Mouse (Mus musculus): ENCODE results near the gene Ccdc73. TPM values are rescaled to one million over a fixed set of nuclear protein-coding genes. Genes with fewer than 3 reads are reported as not detected.
"Not testable (repeated sequence)": the region's sequence is repeated elsewhere in the genome, so short reads cannot be mapped to it uniquely, and the experiment has no call there.

Gene Ccdc73
- total RNA-seq, 2 experiments from 2014 or later = 3.7 to 5.3 TPM

DNA sequence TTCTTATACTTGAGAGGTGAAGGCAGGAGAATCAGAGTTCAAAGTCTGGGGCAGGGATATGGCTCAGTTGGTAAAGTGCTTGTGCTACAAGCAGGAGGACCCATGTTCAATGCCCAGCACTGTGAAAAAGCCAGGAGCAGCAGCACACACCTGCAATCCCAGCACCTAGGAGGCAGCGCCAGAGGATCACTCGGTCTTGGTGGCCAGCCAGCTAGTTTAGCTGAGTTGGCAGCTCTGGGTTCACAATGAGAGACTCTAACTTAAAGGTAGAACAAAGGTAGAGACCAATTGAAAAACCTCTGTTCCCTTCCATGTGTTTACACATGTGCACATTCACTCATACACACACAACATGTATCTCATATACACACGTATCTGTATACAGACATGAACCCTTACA lies 1.5 kb downstream of the Ccdc73 start:
- no peak for DNase-seq

DNA sequence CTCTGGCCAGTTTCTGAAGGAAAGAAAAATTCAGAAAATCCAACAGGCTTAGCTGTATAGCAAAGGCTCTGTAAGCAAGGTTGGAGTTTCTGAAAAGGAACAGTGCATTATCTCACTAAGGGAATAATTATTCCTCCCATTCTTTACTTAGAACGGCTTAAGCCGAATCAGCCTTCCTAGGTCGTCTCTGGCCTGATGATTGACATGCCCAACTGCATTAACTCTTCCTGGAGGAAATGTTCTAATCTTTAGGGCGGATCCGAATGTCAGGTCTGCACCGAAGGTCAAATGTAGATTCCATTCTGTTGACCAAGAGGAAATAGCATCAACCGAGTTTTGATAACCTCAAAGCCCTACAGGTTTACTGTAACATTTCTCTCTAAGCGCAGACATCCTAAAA lies 11.2 kb downstream of the Ccdc73 start:
- no peak for DNase-seq

DNA sequence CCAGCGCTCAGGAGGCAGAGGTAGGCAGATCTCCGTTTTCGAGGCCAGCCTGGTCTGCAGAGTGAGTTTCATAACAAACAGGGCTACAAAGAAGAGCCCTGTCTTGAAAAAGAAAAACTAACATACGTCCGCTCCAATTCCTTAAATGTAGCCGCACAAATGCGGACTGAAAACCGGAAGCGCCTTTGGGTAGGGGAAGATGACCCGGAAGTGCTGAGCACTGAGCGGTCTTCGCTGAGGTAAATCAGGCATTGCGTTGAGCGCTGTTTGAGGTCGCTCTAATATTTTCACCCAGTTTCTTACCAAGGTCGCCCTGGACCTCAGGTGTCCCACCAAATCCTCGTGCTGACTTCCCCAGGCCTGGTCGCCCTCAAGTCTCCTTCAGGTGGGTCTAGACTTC lies 18.5 kb downstream of the Ccdc73 start:
- DNase-seq = no peak

DNA sequence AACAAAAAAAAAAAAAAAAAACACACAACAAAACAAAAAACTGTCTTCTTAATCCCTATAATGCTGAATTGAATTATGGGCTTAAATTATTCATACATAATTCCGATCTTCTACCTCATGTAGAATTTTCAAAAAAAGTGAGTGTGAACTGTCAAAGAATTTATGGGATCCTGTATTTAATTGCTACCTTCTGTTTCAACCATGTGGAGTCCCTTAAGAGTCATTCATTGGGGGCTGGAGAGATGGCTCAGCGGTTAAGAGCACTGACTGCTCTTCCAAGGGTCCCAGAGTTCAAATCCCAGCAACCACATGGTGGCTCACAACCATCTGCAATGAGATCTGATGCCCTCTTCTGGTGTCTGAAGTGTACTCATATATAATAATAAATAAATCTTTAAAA lies 19.7 kb downstream of the Ccdc73 start:
- DNase-seq = not testable (repeated sequence)

DNA sequence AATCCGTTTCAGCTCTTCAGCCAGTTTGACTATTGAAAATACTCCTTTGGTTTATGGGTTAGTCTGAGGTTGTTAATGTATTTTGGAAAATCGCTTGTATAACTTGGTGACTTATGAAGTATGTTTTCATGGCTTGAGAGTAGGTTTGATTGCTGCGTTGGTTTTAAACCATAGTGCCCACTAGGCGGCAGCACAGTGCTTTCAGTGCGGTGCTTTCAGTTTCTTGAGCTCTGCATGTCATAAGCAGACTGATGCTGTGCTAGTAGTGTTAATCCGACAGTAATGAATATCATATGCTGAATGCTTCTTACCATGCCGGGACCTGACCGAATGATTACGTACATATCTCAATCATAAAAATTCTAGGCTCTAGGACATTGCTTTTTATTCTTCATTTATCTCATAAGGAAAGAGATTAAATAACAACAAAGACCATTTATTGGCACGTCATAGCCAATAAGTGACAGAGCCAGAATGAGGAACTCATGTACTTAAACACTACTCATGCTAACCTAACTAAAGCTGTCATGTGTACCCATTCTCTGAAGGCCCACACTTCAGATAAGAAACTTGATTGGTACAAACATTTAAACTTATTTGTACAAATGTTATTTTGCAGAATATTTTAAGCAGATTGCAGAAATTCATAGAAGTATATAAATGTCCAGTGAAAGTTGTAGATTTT lies 20.4 kb downstream of the Ccdc73 start:
- peak; percentile 82 to 86 for DNase-seq

DNA sequence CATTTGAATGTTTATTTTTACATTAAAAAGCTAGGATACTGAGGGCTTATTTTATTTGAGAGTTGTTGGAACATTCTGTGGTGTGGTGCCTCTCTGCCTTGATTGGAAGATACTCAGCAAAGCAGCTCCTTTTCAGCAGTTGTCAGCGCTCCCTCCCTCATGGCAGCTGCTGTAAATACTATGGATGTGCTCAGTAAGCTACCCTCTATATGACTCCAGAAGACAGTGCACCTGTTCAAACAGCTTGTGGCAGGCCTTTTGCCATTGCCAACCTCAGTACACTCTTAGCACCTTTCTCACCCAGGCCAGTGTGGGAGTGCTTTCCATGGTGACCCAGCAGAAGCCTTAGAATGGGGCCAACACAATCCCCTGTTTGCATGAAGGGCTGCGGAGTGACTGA lies 32.4 kb downstream of the Ccdc73 start:
- no peak for DNase-seq

DNA sequence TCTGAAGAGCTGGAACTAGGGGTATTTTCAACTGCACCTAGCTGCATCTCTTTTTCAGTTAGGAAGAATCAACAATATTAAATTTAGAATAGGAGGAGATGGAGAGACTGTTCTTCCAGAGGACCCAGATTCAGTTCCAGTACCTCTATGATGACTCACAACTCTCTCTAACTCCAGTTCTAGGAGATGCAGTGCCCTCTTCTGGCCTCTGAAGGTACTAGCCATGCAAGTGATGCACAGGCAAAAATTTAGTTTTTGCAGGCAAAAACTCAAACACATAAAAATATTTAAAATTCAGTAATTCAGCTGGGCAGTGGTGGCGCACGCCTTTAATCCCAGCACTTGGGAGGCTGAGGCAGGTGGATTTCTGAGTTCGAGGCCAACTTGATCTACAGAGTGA lies 48.1 kb downstream of the Ccdc73 start:
- DNase-seq = no peak

DNA sequence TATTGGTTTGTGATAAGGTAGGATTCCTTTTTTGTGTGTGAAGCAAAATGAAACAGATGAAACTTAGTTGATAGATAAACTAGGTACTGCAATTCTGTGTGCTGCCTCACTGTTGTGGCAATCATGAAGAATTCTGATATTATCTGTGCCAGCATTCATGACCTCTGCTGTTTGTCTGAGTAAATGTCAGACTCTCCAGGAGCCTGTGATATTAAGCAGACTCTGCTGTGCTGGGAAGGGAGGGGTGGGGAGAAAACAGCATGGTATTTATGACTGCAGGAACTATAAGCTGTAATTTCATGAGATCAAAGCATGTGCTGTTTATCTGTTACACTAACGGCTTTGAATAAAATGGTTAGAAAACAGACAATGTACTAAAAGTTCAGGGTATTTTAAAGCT lies 96.9 kb downstream of the Ccdc73 start:
- peak in 1 of 2 experiments; percentile 0 for DNase-seq

DNA sequence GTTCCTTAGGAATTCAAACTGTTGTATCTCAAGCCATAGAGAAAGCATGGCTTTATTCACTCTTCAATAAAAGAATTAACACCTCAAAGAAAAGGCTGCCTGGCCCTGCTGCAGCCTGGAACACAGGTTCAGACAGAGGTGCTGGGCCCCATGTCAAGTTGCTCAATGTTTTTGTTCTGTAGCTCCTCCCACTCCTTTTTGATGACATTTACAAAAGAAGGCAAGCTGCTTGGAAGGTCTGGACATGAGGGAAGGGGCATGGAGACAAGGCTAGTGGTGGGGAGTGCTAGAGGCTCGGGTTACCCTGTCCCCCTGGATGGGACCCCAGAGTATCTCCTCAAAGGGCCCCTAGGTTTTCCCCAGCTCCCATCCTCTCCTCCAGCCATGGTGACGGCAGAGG lies 114.1 kb downstream of the Ccdc73 start:
- no peak for DNase-seq

DNA sequence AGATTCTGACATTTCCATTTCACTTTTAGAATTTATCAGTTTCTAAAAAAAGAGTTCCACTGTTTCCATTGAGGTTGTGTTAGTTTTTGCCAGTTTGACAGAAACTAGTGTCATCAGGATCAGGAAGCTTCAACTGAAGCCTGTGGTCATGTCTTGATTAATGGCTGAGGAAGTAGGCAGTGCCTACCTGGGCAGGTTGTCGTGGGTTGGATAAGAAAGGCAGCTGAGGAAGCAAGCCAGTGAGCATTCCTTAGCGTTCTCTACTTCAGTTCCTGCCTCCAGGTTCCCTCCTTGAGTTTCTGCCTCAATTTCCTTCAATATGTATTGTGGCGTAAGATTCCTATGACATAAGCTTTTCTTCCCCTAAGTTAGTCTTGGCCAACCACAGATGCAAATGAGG lies 118.2 kb downstream of the Ccdc73 start:
- DNase-seq = no peak

DNA sequence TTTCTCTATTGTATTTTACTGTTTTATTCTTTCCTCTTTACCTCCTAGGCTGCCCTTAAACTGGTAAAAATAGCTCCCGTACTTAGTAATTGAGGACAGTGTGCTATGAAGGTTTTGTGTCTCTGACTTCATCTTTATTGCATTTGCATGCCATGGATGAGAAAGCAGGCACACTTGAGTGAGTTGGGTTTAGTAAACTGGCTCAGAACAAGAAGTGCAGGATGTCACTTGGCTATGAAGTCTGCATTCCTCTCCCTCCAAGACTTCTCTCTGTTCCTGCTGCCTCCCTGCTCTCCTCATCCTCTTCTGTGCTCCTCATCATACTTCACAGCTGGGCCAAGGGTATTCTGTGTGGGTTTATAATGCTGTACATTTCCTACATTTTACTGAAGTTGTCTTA lies 121.4 kb downstream of the Ccdc73 start:
- no peak for DNase-seq

DNA sequence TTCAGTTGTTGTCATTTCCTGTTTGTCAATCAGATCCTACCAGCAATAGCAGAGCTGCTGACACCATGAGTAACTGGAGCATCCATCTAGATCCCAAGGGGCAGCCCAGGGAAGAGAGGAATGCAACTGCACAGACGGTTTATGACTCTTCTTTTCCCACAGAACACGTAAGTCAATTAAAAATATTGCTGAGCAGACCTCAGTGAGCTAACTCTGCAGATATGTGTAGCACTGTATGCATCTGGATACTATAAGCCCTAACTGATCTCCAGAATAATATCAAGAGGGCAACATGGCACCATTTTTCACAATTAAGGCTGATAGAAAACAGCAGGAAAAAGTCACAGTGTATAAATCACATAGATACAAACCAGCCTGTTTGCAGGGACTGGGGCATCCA lies 126.8 kb downstream of the Ccdc73 start:
- DNase-seq = no peak

DNA sequence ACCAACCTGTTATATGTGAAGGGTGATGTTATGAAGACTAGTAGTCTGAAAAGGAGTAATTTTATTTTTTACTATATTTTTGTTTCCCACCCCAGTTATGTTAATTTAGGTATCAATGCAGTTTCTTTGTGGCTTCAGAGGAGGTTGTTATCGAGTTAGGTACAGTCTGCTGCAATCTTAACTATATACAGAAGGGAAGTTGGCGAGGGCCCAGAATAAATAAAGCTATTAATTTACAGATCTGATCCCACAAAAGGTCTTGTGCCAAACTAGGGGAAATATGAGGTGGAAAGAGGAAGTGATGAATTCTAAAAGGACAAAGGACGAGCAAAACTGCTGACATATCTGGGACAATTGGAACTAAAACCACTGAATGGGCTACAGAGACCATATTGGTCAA lies 128.6 kb downstream of the Ccdc73 start:
- no peak for DNase-seq

DNA sequence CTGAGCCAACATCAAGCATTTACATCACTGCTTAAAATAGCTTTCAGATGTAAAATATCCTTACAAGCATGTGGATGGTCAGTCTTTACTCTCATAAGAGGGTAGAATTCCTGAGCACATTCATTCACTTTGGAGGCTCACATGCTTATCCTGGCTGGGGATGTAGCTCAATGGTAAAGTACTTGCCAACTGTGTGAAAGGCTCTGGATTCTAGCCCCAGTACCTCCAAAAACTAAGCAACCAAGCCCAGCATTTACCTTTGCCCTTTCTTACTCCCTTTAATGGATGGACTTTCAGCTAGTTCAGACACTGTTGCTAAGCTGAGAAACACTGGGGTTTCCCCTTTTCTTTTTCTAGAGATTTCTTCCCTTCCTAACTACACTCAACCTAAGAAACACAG lies 139.6 kb downstream of the Ccdc73 start:
- DNase-seq = no peak

DNA sequence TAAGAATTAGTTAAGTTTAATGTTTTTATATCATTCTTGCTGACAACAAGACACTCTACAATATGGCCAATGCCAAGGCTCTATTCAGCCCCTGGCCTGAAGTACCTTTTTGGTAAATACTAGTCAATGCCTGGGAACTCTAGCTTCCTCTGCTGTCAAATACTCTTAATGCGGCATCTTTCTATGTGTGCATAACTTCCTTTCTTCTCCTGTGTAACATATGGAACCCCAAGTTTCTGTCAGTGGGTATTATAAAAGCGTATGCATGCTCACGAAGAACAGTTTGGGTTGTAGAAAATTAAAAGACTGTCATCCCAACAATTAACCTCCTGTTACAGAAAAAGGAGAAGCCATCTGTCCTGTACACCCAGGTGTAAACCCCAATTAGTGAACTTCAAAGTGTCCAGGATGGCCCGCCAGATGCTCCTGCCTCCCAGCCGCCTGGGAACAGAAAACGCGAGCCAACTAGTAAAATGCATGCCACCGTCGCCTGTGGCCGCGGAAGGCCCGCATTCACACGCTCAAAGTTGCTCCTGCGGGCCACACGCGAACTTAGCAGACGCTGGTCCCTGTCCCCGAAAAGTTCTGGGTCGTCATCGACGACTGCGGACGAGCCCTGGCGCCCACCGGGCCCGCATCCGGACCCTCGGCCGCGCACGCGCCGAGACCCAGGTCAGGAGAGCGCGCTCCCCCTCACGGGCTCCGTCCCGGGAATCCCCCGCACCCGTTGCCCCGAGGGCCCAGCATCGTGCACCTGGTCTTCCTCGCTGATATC lies 148.8 kb downstream of the Ccdc73 start:
- no peak for DNase-seq

DNA sequence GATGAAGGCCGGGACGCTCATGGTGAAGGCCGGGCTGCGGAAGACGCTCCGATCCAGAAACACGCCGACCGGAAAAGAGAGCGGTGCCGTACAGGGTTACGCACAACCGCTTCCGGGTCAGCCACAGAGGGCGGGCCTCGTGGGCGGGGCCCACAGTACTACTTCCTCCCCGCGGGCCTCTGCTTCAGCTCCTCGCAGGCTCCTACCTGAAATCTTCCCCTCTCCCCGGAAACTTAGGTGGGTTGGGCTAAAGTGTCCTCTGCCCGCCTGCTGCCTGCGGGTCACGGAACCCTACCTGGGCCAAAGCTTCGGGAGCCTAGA lies 149.3 kb downstream of the Ccdc73 start, which contains the start of gene Eif3m:
Eif3m (minus strand) TSS at position 114 of the 321 bp plus-strand sequence.
- peak; percentile 95 to 97 for DNase-seq

DNA sequence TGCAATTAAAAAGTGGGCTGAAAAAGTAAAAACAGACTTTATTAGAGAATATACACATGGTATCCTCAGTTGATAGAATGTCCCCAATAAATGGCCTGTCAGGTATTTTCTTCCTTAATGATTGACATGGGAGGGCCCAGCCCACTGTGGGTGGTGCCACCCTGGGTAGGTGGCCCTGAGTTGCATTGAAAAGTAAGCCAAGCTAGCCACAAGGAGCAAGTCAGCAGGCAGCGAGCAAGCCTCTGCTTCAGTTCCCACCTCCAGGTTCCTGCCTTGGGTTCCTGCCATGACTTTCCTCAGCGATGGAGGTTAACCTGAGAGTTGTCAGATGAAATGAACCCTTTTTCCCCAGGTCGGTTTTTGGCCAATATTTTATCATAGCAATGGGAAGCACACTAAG lies 150.2 kb downstream of the Ccdc73 start:
- no peak for DNase-seq

DNA sequence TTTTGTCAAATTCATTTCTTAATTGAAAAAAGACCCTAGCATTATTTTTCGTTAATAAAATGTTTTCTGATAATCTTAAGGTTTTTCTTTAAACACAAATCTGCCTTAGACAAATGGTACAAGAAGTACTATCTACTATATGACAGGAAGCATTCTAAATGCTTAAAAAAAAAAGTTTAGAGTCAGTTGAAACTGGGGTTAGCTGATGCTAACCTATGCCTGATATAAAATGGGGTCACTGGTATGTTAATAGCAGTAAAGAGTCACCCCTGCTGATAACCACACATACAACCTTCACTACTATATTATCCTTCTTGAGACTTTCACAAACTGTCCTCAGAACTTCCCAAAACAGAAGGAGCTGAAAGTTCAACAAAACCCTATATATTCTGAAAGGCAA lies 151.9 kb downstream of the Ccdc73 start:
- DNase-seq = no peak

DNA sequence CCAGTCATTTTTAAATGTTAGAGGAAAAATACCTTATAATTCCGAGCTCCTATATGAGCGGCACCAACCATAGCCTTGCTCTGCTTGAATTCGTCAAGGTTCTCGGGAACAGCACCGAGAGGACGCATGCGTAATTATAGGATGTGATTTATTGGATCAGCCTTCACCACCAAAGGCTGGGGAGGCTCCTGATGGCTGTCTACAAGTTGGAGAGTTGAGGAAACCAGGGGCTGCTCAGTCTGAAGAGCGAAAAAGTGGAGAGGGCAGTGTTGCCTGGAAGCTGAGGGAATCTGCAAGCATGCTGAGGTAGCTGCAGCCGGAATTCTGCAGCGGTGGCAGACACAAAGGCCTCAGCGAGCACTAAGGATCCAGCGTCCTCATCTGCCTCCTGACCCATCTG lies 153.7 kb downstream of the Ccdc73 start:
- peak; percentile 33 to 49 for DNase-seq

DNA sequence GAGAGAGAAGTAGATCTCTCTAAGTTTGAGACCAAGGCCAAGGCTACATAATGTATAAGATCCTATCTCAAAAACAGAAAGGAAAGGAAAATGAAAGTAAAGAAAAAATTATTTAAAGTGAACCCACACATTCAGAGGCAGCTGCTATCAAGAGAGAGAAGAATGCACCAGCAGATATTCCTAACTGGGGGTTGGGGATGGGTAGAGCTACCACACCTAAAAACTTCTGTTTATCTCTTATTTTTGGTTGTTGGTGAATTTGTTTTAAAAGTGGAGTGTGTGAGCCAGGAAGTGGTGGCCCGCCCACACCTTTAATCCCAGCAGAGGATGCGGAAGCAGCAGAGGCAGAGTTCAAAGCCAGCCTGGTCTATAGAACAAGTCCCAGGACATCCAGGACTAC lies 154.2 kb downstream of the Ccdc73 start:
- no peak for DNase-seq

DNA sequence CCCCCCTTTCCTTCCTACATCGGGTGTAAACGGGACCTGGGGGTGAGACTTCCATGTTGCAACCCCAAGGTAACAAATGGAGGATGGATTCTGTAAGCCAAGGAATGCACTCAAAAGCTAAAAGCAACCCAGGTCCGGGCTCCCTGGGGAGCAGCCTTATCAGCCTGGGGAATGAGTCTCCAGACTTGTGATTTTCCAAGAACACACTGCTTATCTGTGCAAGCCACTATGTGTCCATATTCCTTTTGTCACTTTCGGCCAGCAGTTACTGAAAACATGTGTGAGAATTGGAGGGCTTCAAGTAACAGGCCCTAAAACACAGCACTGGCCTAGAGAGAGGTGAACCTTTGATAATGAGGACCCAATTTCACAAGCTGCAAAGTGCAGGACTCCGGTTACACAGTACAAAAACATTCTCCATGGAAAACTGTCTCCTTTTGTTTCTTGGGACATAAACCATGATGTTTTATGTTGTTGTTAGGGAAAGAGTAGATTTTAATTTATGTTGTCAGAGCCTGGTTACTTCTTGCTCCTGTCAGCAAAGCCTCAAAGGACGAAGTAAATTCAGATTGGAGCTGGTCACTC lies 155.5 kb downstream of the Ccdc73 start:
- DNase-seq = no peak

DNA sequence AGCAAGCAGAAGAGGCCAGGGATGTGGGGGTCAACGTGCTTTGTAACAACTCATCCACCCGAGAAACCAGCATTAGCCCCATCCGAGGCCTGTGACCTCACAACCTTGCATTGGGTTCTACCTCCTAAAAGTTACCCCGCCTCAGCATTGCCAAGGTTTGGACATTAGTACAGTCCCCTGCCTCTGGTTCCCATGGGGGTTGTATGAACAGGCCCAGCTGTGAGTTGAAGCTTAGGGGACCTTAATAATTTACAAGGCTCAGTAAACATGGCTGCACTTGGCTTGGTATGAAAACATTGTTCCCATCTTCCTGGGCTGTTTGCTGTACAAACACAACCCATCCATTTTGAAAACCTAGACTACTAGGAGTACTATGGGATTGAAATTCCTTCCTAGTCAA lies 156.2 kb downstream of the Ccdc73 start:
- no peak for DNase-seq

DNA sequence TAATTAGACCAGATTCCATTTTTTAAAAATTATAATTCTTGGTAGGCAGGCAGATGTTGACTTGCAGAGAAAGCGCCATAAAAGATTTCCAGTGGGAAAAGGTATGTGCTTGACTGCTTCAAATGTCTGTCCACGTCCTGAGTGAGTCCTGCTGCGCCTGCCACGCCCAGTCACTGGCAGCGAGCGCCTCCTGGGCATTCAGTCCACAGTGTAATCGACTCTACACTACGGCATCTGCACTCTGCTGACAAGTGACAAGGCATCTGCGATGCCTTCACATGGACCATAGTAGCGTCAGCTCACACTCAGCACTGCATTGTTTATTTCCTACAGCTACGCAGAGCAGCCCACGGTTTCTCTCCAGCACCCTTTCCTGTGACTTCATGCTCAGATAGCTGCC lies 158.0 kb downstream of the Ccdc73 start:
- not testable (repeated sequence) for DNase-seq
